Mouse (Mus musculus): ENCODE measurements at regions not wholly inside any gene's neighbourhood (a gene's known extent, or its start where the extent isn't known, plus 50 kb on each side); places are given as distances from the start of the nearest gene placed in this dataset.

DNA sequence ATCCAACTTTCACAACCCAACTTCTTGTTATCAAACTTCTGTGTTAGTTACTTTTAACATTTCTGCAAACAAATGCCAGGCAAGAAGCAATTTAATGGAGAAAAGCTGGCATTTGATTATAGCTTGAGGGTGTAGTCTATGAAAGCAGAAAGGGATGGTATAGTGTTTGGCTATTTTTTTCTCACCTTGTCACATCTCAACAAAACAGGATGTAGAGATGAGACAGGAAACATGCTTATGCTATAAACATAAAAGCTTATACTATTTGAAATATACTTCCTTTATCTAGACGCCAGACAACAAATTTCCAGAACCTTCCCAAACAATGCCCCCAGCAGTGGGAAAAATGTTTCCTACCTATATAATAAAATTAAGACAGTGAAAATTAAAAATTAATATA, 166.4 kb downstream of the Lrrc3b start:
- TF ChIP-seq CTCF (conservative IDR thresholded peaks at IDR 0.05; ENCODE audit: insufficient read depth, insufficient read length, low read depth, low read length) (no peak), POLR2A (IDR thresholded peaks at IDR 0.05; ENCODE audit: low read depth, low read length) (no peak)
